Mouse (Mus musculus) heart, postnatal 10 days (tissue): ENCODE measurements around the gene Ctf2. TPM values are rescaled to one million over a fixed set of nuclear protein-coding genes. Genes with fewer than 3 reads are reported as not detected.
A peak's percentile ranks its signal among the peaks of the same experiment; 100 is the strongest.
"Not testable (repeated sequence)": the region's sequence is repeated elsewhere in the genome, so short reads cannot be mapped to it uniquely, and the experiment has no call there.

ENCODE experiments used
- DNase-seq, 2 experiments: peaks; one replicate each; pipeline ENCODE4 v3.0.0; 2021
- intact Hi-C: fragments of 180-260 bp; cut with DNase I; formaldehyde crosslinking; loops from one replicate; pipeline ENCODE4 v1.15.1; 2025
- total RNA-seq, 2 experiments: library from RNA; stranded (reverse); gene quantifications; 2 replicates each; pipeline ENCODE4 v1.2.3; 2021

Gene Ctf2
- total RNA-seq, 2 experiments from 2014 or later = not detected

DNA sequence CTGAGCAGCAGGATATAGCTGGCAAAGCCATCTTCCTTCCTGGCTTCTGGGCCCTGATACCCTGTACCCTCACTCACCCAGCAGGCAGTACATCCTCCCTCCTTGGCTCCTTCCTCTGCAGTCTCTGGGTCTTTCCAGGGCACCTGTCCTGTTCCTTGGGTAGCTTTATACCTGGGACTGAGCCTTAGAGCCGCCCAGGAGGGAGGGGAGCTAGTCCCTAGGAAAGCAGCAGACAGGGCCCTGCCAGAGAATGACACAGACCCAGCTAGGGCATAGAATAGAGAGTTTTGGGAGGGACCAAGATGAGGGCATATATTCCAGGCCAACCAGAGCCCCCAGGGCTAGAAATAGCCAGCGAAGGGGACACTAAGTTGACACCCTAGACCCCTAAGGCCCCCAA, 6.5 kb downstream of the Ctf2 start:
- DNase-seq = no peak
- intact Hi-C loops = no loop called here

DNA sequence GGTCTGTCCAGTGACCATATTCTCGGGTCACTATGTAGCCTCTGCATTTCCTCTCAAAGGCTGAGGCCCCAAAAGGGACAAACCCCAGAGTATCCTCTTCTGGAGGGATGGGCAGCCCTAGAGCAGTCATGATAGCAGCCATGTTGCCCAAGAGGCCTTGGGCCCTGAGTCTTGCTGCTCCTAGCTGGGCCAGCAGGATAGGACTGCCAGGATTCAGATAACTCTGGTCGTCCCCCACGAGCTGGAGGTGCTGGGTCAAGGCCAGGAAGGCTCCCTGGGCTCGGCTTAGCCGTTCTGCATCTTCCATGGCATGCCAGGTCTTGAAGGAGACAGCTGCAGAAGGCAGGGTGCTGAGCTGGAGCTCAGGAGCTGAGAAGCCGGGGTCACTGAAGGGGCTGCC, 12.7 kb downstream of the Ctf2 start:
- no peak for DNase-seq
- intact Hi-C loops = no loop called here

DNA sequence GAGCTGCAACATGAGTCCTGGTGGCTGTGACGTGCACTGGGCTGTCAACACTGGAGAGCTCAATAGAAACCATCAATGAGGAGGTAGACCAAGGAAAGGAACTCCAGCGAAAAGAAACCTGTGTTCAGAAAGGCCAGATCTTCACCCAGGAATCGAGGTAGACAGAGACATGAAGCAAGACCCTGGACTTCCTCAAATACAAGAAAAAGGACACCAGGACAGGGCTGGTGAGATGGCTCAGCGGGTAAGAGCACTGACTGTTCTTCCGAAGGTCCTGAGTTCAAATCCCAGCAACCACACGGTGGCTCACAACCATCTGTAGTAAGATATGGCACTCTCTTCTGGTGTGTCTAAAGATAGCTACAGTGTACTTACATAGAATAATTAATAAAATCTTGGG, 13.6 kb downstream of the Ctf2 start:
- intact Hi-C loops = no loop called here
- DNase-seq = no peak

DNA sequence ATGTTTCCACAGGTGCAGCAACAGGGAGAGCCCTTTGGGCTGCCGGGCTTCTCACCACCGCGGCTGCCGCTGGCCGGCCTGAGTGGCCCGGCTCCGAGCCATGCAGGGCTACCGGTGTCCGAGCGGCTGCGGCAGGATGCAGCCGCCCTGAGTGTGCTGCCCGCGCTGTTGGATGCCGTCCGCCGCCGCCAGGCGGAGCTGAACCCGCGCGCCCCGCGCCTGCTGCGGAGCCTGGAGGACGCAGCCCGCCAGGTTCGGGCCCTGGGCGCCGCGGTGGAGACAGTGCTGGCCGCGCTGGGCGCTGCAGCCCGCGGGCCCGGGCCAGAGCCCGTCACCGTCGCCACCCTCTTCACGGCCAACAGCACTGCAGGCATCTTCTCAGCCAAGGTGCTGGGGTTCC, 15.0 kb downstream of the Ctf2 start:
- intact Hi-C loops = no loop called here
- peak; percentile 76 to 78 for DNase-seq

DNA sequence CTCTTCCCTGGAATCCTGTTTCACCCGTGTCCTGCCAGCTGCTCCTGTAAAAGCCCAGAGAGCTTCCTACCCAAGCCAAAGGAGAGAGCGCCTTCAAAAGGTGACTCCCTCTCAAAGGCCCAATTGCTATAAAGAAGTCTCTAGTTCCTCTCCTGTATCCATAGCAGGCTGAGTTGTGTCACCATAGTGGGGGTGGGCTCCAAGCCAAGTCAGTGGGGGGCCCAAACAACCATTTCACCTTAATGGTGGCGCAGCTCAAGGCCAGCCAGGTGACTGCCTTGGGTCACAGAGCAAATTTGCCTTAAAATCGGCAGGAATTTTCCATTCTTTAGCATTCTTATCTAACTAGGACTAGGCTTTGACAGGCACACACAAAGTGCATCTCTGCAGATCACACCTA, 17.1 kb downstream of the Ctf2 start:
- no peak for DNase-seq
- intact Hi-C loops = no loop called here

DNA sequence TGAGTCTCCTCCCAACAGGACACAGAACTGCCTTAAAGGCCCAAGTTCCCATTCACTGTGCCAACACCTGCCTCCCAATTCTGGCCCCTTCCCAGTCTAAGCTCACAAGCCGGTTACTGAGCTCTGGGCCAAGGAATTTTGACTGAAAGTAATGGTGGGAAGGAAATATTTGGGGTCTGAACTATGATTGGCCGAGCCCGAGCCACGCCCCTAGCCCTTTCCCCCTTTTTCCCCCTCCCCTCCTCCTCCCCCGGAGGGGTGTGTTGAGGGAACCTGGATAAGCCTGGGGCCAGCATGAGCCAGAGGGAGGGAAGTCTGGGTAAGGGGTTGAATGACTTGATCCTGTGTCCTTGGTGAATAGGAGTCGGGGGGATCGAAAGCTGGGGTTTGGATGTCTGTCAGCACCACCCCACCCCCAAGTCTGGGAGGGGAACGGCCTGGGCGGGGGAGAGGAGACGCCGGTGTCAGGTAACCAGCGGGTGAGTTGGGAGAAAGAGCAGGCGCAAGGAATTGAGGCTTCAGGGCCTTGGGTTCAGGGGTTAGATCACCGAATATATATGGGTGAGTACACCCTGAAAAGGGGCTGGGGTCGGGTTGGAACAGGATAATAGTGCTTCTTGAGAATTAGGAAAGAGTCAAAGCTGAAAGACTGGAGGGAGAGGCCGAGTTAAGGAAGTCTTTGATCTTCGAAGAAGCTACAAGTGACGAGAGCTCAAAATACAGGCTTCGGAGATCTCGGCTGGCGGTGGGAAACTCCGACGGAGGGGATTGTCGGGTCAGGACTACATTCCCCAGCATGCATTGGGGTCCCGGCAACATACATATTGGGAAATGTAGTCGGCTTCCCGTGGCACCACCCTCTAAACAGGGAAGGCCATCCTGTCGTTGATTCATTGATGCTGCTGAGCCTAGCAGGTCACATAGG, 19.2 kb downstream of the Ctf2 start, which contains the start of gene Ctf1:
Gene Ctf1, plus strand, starts transcription at position 276 of the 925 bp plus-strand sequence.
- DNase-seq = peak; percentile 86 to 87
- intact Hi-C loops = no loop called here

DNA sequence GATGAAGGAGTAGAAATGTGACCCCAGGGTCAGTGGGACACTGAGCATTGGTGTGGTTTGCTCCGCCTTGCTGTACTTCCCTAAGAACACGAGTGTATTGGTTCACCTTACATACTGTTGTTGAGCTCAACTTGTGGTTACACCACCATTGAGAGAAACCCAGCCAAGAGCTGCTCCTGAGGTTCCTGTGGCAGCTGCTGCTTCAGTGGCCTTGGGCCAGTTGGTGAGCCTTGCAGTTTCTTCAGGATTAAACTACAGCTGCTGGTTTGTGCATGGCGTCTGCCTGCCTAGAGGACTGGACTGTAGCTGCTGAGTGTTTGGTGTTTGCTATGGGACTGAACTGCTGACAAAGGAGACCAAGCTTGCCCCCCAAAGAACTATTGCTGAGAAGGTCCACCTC, 20.5 kb downstream of the Ctf2 start:
- intact Hi-C loops = no loop called here
- no peak for DNase-seq

DNA sequence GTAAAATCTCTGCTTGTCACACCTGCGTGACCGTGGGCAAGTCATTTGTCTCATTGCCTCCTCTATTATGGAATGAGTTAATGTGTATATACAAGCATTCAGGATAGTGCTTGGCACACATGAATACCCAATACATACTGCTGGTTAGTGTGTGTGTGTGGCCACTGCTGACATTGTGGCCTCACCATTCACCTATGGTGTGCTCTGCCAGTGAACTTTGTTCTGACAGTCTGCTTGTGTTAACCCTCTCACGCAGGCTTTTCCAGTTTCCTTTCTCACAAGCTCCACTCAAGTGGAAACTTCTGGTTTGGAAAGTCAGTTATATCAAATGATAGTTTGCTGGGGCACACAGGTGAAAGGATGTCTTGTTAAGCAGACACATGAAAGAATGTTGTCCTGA, 20.9 kb downstream of the Ctf2 start:
- no peak for DNase-seq
- intact Hi-C loops = no loop called here

DNA sequence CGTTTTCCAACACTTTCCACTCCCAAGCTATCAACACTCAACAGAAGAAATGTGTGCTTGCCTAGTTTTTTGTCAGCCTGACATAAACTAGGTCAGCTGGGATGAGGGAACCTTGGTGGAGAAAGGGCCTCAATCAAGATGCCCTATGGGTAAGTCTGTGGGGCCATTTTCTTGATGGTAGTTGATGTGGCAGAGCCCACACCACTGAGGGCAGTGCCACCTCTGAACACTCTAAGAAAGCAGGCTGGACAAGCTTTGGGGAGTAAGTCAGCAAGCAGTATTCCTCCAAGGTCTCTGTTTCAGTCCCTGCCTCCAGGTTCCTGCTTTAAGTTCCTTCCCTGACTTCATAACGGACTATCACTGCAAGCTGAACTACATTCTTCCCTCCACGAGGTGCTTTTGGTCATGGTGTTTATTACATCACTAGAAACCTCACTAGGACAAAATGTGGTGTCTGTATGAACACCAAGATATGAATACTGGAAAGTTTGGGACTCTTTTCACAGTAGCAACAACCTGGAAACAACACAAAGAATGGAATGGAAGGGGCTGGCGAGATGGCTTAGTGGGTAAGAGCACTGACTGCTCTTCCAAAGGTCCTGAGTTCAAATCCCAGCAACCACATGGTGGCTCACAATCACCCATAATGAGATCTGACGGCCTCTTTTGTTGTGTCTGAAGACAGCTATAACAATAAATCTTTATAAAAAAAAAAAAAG, 22.5 kb downstream of the Ctf2 start:
- intact Hi-C loops = loop anchor here (5.0 kb wide), 1 partner anchor 92 kb away; the partner anchor contains the start of gene Zfp629
- no peak for DNase-seq

DNA sequence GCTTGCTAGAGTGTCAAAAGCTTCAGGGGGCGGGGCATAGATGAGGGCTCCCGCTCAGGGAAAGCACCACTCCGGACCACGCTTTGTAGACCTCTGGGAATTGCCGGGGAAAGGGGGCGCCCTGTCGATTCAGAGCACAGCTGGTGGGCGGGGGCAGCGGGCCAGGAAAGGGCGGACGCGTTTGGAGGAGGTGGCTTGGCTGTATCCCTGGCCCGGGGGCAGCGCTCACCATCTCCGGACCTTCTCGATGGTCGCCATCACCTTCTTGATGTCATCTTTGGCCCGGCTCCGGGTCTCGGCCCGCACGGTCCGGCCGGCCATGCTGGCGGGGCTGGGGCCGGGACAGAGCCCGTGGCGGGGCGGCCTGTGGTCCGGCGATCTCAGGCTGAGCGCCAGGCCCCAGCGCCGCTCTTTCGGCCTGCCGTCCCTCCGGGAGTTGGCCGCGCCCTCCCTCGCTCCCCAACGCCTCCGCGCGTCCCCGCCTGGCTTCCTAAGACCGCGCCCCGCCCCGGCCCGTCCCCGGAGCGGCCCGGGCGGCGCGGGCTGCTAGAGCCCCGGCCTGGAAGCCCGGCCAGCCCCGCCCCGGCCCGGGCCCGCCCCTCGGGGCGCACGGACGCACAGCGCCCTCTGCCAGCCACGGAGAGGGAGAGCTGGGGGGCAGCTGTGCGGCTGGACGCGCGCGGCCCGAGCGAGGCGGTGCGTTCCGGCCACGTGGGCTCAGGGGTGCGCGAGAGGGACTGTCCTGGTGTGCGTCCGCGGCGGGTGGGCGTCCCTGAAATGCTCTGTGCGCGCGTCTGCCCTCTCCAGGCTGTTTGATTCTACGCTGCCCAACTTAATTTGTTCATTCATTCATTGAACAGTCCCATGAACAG, 23.5 kb downstream of the Ctf2 start, which contains the start of gene Bcl7c:
Gene Bcl7c, minus strand, starts transcription at position 727 of the 872 bp plus-strand sequence.
- peak; percentile 93 for DNase-seq
- intact Hi-C loops = loop anchor here (1.0 to 5.0 kb wide), 3 partner anchors 17 to 91 kb away; partner anchors contain the start of gene Zfp629

DNA sequence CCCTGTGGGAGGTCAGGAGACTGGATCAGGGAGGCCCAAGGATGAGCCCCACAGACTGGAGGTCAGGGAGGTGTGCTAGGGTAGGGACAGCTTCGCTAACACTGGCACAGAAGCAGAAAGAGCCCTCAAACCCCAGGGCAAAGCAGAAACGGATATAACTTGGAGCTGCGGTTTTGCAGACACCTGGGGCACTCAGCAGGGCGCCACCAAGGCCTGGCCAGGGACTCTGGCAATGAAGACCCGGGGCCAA, 24.1 kb downstream of the Ctf2 start:
- DNase-seq = no peak
- intact Hi-C loops = loop anchor here (1.0 to 5.0 kb wide), 3 partner anchors 17 to 91 kb away; partner anchors contain the start of gene Zfp629

DNA sequence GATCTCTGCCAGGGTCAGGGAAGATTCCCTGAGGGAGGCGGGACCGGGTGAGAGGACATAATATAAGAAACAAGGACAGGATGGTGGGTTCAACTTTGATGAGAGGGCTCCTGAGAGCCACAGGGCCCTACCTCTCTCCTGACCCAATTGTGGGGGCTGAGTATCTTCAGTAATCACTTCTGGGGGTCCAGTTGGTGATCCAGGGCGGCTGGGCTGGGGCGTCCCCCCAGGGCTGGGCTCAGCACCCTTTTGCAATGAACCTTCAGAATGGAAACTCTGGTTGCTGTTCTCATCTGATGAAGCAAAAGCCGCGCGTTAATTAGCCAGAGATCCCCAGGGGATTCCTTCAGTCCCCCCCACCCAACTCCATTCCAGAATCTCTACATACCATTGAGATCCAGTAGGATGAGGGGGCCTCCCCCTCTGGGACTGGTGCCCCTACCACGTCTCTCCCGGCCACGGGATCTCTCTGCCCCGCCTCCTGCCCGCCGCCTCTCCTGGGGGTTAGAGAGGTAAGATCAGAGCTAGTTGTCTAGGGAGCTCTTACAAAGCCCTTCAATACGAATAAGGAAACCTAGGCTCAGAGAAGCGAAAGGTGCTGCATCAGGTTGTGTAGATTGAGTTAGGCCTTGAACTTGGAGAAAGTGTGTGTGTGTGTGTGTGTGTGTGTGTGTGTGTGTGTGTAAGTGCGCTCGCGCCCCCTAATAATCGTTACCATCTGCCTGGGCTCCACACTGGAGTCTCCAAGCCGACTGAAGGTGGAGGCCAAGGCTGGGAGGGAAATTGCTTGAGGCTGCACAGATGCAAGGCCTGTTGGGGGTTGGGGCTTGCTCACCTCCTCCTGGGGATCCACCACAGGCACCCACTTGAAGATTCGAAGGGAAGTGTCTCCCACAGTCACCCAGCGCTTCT, 24.7 kb downstream of the Ctf2 start:
- intact Hi-C loops = loop anchor here (5.0 kb wide), 1 partner anchor 90 kb away; the partner anchor contains the start of gene Zfp629
- DNase-seq = no peak

DNA sequence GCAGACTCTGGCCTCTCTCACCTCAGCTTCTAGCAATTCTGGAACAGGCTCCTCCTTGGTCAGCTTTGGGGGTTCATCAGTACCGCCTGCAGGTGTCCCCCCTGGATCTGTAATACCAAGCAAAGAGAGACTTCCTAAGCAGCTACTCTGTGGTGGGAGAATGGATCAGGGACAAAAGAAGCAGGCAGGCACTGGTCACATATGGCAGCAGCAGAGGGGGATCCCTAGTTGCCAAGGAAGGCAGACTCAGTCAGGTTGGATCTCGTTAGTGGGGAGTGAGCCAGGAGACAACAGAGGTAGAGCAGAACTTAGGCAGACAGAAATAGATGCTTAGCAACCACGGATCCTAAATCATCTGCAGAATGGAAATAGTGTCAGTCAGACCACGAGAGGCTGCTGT, 26.3 kb downstream of the Ctf2 start:
- no peak for DNase-seq
- intact Hi-C loops = loop anchor here (5.0 kb wide), 1 partner anchor 88 kb away; the partner anchor contains the start of gene Zfp629

DNA sequence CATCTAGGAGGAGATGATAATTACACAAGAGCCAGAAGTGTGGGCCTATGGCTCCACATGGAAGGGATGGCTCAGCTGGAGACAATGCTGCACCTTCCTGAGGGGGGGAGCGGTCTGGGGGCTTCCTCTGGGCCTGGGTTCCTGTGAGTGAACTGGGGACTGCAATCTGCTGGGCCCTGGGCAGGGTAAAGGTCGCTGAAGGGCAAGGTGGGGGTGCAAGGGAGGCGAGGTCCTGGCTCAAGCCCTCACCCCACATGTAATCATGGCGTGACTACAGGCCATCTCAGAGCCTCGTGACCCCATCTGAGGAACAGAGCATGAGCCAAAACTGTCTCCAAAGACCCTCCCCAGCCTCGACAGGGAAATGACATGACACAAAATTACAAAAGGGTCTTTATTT, 27.4 kb downstream of the Ctf2 start:
- DNase-seq = no peak
- intact Hi-C loops = no loop called here

DNA sequence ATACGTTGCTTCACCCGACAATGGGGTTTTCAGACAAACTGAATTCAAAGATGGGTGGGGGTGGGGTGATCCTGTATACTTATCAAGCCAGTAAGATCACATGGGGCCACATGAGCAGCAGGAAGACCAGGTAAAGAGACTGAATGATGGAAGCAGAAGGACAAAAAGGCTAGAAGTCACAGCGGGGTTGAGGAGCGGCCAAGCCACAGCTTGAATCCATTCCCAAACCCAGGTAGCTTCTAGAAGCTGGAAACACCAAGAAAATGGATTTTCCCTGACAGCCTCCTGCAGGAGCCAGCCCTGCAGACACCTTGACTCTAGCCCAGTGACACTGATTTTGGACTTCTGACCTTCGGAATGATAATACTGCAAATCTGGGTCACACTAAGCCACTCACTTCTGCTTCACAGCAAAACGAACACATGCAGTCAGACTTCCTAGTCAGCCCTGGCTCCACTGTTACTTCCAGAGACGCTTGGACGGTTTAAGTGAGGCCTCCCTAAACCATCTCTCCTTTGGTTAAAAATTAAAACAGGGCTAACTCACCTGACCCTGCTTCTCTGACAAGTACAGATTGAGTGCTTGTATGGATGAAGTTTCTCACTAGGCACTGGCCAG, 28.3 kb downstream of the Ctf2 start:
- DNase-seq = no peak
- intact Hi-C loops = no loop called here

DNA sequence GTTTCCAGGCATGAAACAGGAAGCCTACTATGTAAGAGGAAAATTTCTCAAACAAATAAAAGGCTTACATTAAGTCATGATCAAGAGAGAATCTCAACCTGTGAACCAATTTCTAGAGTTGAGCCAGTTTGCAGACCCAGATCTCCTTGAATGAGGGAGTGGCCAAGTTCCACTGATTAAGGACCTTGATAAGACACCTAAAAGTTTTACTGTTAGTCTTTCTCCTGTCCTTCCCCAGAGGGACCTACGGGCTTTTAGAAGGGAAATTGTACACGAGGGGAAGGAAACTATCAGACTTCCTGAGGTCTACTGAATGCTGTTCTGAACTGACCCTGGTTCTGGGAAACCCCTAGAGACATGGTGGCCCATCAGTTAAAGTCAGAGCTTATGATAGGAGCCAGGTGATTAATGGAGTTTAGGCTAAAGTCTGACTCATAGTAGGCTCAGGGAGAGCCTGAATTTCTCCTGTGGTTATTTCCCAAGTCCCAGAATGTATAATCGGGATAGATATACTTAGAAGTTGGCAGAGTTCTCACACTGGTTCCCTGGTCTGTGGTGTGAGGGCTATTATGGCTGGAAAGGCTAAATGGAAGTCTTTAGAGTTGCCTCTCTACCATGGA, 31.1 kb downstream of the Ctf2 start:
- intact Hi-C loops = no loop called here

DNA sequence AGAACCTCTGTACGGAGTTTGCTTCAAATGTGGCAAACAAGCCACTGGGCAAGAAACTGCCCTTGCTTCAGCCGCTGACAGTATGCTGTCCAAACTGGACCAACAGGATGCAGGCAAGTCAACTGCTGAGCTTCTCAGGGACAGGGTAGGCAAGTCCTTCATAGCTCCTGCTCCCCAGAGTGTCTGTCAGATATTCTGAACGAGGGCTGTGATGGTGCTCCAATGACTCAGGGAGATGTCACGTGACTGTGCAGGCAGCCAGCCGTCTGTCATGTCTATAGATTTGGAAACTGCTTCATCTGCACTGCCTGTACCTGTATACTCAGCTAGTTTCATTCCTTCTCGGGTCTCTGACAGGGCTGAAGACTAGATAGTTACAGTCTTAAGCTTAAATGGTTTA, 33.0 kb downstream of the Ctf2 start:
- intact Hi-C loops = no loop called here
- DNase-seq = no peak

More for the DNA sequence above, 31.1 kb downstream of the Ctf2 start:
- DNase-seq = no peak

DNA sequence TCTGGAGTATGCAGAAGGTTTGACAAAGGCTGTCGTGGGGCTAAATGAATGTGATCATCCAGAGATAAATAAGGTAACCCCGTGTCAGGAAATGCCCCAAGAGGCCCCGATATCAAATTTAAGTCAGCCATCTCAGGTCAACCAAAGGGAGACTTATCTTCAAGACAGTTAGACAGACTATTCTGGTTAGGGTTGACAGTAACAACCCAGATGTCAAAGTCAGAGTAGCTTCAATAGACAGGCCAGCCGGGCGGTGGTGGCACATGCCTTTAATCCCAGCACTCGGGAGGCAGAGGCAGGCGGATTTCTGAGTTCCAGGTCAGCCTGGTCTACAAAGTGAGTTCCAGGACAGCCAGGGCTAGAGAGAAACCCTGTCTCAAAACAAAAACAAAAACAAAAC, 38.2 kb downstream of the Ctf2 start:
- DNase-seq, intact Hi-C loops: not testable (repeated sequence)

DNA sequence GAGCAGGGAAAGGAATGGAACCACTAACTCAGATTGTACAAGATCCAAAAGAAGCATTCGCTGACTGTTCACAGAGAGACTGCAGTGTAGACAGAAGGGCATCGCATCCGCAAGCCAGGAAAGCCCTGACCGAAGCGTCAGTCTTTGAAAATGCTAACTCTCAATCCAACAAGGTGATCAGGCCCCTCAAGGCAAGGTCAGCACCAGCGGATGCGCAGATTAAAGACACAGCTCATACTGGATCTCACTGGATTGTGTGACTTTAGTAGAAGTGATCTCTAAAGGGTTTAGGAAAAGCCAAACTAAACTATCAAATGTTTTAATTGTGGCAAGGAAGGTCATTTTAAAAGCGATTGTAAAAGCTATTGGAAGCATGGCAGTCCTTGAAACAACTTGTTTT, 38.7 kb downstream of the Ctf2 start:
- intact Hi-C loops = no loop called here
- no peak for DNase-seq
